Mouse (Mus musculus) hindbrain, embryonic 16.5 days (tissue): ENCODE data around the gene Umad1. TPM values are rescaled to one million over a fixed set of nuclear protein-coding genes. Genes with fewer than 3 reads are reported as not detected.

Experiments
- ATAC-seq: fragments of 200-750 bp; cut with Nextera tagmentation; 2 replicates; pipeline ENCODE4 v1.8.0; 2017; ENCODE audit warnings: moderate TSS enrichment, moderate library complexity
- H3K27ac ChIP-seq: fragments of 300-500 bp; sonication (generic); 2 replicates; pipeline ENCODE4 v1.5.1; 2014; ENCODE audit warnings: low read depth, mild to moderate bottlenecking, control low read depth, low read length, moderate library complexity
- H3K27me3 ChIP-seq: fragments of 300-500 bp; sonication (generic); replicated peaks from 2 replicates; pipeline ENCODE4 v1.6.1; 2014; ENCODE audit warnings: low read length; ENCODE audit not compliant: control insufficient read depth, insufficient read depth
- H3K36me3 ChIP-seq: fragments of 300-500 bp; sonication (generic); 2 replicates; pipeline ENCODE4 v1.6.1; 2014; ENCODE audit warnings: mild to moderate bottlenecking, low read length, moderate library complexity, mixed read lengths; ENCODE audit not compliant: control insufficient read depth, insufficient read depth
- H3K4me1 ChIP-seq: fragments of 300-500 bp; sonication (generic); 2 replicates; pipeline ENCODE4 v1.6.1; 2014; ENCODE audit warnings: low read depth, low read length; ENCODE audit not compliant: control insufficient read depth, insufficient read depth
- H3K4me2 ChIP-seq: fragments of 300-500 bp; sonication (generic); 2 replicates; pipeline ENCODE4 v1.6.1; 2014; ENCODE audit warnings: mild to moderate bottlenecking, low read length, control low read depth, moderate library complexity
- H3K4me3 ChIP-seq: fragments of 300-500 bp; sonication (generic); 2 replicates; pipeline ENCODE4 v1.5.1; 2014; ENCODE audit warnings: mild to moderate bottlenecking, low read length, control low read depth, moderate library complexity
- H3K9ac ChIP-seq: fragments of 300-500 bp; sonication (generic); 2 replicates; pipeline ENCODE4 v1.6.1; 2014; ENCODE audit warnings: low read depth, mild to moderate bottlenecking, control low read depth, low read length, moderate library complexity
- H3K9me3 ChIP-seq: fragments of 300-500 bp; sonication (generic); 2 replicates; pipeline ENCODE4 v1.6.1; 2014; ENCODE audit warnings: mild to moderate bottlenecking, low read length, moderate library complexity; ENCODE audit not compliant: control insufficient read depth
- WGBS: fragments of 180-500 bp; shearing (Covaris S2); extraction: QIAGEN DNeasy Blood & Tissue Kit; methylation state at CpG from one replicate; pipeline ENCODE4 v1.1.7; 2014; 5-methylcytosine and 5-hydroxymethylcytosine counted together
- polyA plus RNA-seq: library from polyadenylated mRNA; unstranded; fragments of >200 nt; fragmentation: Nextera tagmentation; extraction: Ambion mirVana; gene quantifications from 2 replicates; pipeline ENCODE4 v1.2.1, GENCODE M21; 2015

The Umad1 gene
- polyA plus RNA-seq, 1 experiment from 2014 or later = 62.6 TPM

DNA sequence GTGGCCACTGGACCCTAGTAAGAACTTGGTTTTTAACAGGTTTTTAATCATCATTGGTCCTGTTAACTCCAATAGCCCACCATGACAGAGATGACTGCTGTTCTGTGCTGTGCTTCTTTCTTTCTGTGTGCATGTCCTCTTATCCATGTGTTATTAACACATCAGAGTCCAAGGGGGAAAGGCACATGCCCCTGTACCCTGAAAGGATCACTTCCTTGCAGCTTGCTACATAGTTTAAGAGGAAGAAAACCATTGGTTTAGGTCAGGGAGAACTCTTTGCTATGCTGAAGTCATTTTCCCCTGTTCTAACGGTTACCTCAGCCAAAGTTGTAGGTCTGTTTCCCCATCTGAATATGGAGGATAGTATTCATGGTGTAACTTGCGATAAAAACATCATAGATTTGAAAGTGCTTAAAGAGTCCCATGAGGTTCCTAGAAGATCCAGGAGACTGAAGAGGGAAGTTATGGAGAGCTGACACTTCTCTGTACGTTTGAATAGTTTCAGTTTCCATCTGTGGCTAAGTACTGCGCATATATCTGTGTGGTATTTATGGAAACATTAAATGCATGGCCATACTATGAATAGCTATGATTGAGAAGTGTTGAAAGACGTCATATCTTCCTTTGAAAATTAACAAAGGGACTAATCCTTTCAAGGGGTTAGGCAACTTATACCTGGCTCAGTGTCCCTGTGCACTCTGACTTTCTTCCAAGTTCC, 236.2 kb downstream of the Umad1 start:
- H3K4me1 ChIP-seq = no peaks in the 10 kb centered on the region
- no peak for ATAC-seq
- WGBS = 87% methylated on average over 5 of the region's 5 CpGs
- no peak overlapping the region for H3K27ac ChIP-seq
- H3K4me3 ChIP-seq = no peak overlapping the region
- no peak overlapping the region for H3K9ac ChIP-seq
- no peaks in the 10 kb centered on the region; the same call in 1 of the 2 replicates for H3K9me3 ChIP-seq
- H3K4me2 ChIP-seq = no peak overlapping the region
- H3K27me3 ChIP-seq = no peaks in the 10 kb centered on the region
- H3K36me3 ChIP-seq = no peaks in the 10 kb centered on the region

DNA sequence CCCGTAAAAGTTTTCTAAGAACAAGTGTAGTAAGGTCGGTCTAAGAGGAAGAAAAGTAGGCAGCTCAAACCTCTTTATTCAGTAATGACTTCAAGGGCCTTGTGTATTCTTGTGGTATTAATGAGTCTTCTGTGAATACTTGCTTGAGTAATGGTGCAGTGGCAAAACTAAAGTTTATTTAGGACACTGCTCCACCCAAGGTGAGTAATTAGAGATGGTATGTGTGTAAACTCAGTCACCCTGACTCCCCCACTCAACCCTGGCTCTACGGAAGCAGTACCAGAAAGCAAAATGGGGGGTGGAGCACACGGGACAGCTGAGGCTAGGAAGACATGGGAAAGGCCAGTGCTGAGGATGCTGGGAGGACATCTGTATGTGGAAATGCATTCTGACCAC, 236.7 kb downstream of the Umad1 start:
- Histone ChIP-seq H3K9ac (no peak overlapping the region), H3K27ac (no peak overlapping the region), H3K36me3 (no peaks in the 10 kb centered on the region), H3K4me1 (no peaks in the 10 kb centered on the region), H3K4me3 (no peak overlapping the region), H3K9me3 (no peaks in the 10 kb centered on the region; the same call in 1 of the 2 replicates), H3K27me3 (no peaks in the 10 kb centered on the region), H3K4me2 (no peak overlapping the region)
- 94% methylated on average over 4 of the region's 4 CpGs for WGBS
- ATAC-seq = no peak

DNA sequence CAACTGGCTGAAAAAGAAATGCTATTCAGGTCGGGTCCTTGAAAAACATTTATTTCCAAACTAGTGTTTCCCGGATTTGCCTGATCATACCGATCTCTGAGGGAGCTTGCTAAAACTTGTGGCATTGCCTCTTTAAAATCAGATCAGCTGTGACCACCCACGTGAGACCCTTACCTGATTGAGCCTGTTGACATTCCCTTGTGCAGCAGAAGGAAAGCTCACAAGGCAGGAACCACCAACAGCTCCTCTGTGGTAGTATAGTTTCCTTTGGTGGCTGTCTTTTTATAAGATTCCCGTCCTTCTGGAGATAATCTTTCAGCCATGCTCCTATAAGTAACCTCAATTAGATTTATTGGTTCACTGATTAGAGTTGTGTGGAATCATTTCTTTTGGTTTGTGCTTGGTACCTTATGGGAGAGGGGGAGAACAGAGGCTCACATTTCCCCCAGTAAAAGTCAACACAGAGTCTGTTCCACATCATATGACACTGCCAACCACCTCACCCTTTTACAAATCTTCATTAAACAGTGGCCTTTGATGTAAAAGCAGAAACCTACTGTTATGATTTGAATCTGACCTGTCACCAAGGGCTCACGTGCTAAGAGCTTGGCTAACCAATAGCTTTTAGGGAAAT, 238.3 kb downstream of the Umad1 start:
- H3K36me3 ChIP-seq = no peaks in the 10 kb centered on the region

DNA sequence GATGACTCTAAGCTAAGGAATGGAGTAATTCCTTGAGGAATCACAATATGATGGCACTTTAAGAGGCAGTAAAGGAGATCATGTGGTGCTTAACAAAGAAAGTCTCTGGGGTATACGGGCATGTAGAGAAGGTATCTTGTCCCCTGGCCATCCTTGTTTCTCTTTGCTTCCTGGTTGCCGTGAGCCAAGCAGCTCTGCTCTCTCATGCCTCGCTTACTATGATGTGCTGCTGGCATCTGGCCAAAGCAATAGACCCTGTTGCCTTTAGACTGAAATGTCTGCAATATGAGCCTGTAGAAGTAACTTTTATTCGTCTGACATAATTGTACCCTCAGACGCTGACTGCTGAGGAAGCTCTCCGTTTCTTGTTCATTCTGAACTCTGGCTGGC, 238.8 kb downstream of the Umad1 start:
- Histone ChIP-seq H3K27ac (no peak overlapping the region), H3K9me3 (no peaks in the 10 kb centered on the region; the same call in 1 of the 2 replicates), H3K9ac (no peak overlapping the region), H3K27me3 (no peaks in the 10 kb centered on the region), H3K4me1 (no peaks in the 10 kb centered on the region), H3K4me2 (no peak overlapping the region), H3K4me3 (no peak overlapping the region), H3K36me3 (no peaks in the 10 kb centered on the region)
- WGBS = 59% methylated on average over 6 of the region's 6 CpGs
- ATAC-seq = no peak

More for the DNA sequence above, 238.3 kb downstream of the Umad1 start:
- Histone ChIP-seq H3K4me1 (no peaks in the 10 kb centered on the region), H3K9ac (no peak overlapping the region), H3K4me3 (no peak overlapping the region), H3K27me3 (no peaks in the 10 kb centered on the region), H3K9me3 (no peaks in the 10 kb centered on the region; the same call in 1 of the 2 replicates), H3K27ac (no peak overlapping the region), H3K4me2 (no peak overlapping the region)
- ATAC-seq = no peak
- 78% methylated on average over 6 of the region's 6 CpGs for WGBS

DNA sequence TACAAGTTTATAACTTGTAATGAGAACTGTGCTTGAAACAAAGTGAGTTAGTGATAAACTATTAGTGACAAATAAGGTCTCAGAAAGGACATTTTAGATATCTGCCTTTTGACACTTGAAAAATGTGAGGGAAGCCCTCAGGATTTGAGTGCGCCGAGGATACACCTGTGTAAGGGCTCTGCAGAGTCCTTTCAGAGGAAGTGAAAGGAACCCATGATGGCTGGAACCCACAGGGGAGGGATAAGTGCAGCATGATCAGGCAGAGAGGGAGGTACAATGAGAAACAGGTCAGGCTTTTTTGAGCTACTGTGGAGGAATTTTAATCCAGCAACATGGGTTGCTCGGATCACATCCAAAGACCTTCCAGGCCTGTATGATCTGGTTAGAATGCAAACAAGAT, 239.9 kb downstream of the Umad1 start:
- Histone ChIP-seq H3K27ac (no peak overlapping the region), H3K36me3 (no peaks in the 10 kb centered on the region), H3K9ac (no peak overlapping the region), H3K9me3 (no peaks in the 10 kb centered on the region; the same call in 1 of the 2 replicates), H3K27me3 (no peaks in the 10 kb centered on the region), H3K4me1 (no peaks in the 10 kb centered on the region), H3K4me2 (no peak overlapping the region), H3K4me3 (no peak overlapping the region)
- ATAC-seq = no peak
- WGBS = 94% methylated on average over 3 of the region's 3 CpGs

DNA sequence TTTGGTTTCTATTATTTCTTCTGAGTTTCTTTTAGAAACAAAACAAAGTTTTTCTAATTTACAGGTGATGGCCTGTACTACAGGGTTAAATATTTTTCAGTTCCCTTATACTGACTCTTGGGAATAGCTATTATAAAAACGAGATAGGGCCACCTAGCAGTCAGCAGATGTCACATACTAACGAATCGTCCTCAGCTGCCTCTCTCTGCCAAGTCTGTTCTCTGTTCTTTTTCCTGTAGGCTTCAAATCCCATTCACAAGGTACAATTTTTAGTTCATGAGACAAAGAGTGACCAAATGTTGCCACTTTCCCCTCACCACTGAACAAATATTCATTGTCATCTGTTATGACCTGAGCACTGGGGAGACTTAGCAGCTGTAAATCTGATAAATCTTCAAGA, 244.9 kb downstream of the Umad1 start:
- Histone ChIP-seq H3K4me3 (no peak overlapping the region), H3K27me3 (no peaks in the 10 kb centered on the region), H3K4me2 (no peak overlapping the region), H3K4me1 (peaks cover 4% of the 10 kb centered on the region), H3K36me3 (no peaks in the 10 kb centered on the region), H3K9ac (no peak overlapping the region), H3K27ac (no peak overlapping the region), H3K9me3 (no peaks in the 10 kb centered on the region; the same call in 1 of the 2 replicates)
- 26% methylated on average over 3 of the region's 3 CpGs for WGBS
- no peak for ATAC-seq

DNA sequence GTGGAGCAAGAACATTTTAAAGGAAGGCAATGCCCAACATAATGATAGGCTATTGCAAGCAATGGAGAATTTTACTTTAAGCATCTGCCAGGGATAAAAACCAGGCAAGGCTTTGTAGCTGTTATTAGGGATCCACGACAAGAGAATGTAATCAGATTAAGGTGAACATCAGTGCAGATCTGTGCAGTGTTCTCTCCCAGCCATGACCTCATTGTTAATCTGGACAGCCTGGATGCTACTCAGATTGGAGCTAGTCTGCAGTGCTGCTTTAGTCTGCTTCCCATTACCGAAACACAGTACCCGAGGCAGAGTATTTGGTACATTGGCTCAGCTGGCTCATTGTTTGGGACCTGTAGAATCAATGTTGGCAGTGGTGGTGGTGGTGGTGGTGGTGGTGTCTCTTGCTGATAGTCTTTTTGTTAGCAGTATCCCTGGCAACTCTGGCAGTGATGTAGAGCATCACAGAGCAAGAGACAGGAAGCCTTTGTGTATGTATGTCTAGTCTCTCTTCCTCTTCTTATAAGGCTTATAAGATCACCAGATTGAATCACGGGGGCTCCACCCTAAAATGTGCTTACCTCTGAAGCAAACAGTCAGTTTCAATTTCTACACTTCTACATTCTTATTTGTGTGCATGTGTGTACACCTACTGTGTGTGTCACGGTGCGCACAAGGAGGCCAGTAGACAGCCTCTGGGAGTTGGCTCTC, 245.6 kb downstream of the Umad1 start:
- no peaks in the 10 kb centered on the region for H3K36me3 ChIP-seq
- H3K4me1 ChIP-seq = peaks cover 4% of the 10 kb centered on the region
- no peak for ATAC-seq
- H3K27me3 ChIP-seq = no peaks in the 10 kb centered on the region
- no peak overlapping the region for H3K4me3 ChIP-seq
- H3K9me3 ChIP-seq = no peaks in the 10 kb centered on the region
- 87% methylated on average over 6 of the region's 6 CpGs for WGBS
- H3K9ac ChIP-seq = no peak overlapping the region
- H3K27ac ChIP-seq = no peak overlapping the region
- H3K4me2 ChIP-seq = no peak overlapping the region

DNA sequence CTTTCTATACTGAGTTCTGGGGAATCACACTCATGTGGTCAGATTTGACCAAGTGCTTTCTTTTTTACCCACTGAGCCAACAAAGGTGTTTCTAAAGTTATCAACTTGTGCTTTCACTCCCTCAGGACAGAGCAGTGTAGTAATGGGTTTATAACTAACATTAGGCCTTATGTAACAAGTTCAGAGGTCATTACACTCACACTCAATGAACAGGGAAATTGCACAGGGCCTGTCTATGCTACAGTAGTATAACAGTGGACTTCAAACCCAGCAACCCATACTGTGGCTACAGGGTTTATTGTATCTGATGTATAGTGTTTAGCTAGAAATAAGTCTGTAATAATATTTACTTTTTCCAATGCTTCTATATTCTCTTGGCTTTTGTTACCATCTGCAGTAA, 247.5 kb downstream of the Umad1 start:
- H3K36me3 ChIP-seq = no peaks in the 10 kb centered on the region
- no peak for ATAC-seq
- H3K9me3 ChIP-seq = no peaks in the 10 kb centered on the region

More for the DNA sequence above, 247.5 kb downstream of the Umad1 start:
- Histone ChIP-seq H3K27ac (no peak overlapping the region), H3K9ac (no peak overlapping the region), H3K4me2 (no peak overlapping the region), H3K27me3 (no peaks in the 10 kb centered on the region), H3K4me1 (peaks cover 6% of the 10 kb centered on the region), H3K4me3 (no peak overlapping the region)
